Mouse (Mus musculus) thymus, adult 2 months (tissue): ENCODE data around the gene Mia2. TPM values are rescaled to one million over a fixed set of nuclear protein-coding genes. Genes with fewer than 3 reads are reported as not detected.
A peak's percentile ranks its signal among the peaks of the same experiment; 100 is the strongest.

Source experiments
- DNase-seq: peaks from one replicate; pipeline ENCODE4 v3.0.0; 2021
- H3K27ac ChIP-seq: fragments of 200-500 bp; 2 replicates; pipeline ENCODE4 v1.5.1; 2012; ENCODE audit warnings: low read length, control low read depth; ENCODE audit not compliant: control insufficient read depth, insufficient read depth
- H3K27me3 ChIP-seq: fragments of 200-500 bp; 2 replicates; pipeline ENCODE4 v1.6.1; 2012; ENCODE audit warnings: mild to moderate bottlenecking, low read length, moderate library complexity, mixed read lengths; ENCODE audit not compliant: control insufficient read depth, insufficient read depth
- H3K36me3 ChIP-seq: fragments of 200-500 bp; 2 replicates; pipeline ENCODE4 v1.6.1; 2012; ENCODE audit warnings: mild to moderate bottlenecking, low read length, moderate library complexity; ENCODE audit not compliant: control insufficient read depth, insufficient read depth
- H3K4me1 ChIP-seq: fragments of 200-500 bp; replicated peaks from 2 replicates; pipeline ENCODE4 v1.6.1; 2012; ENCODE audit warnings: low read length; ENCODE audit not compliant: control insufficient read depth, insufficient read depth
- H3K4me3 ChIP-seq: fragments of 200-500 bp; 2 replicates; pipeline ENCODE4 v1.5.1; 2012; ENCODE audit warnings: mild to moderate bottlenecking, low read length, control low read depth, moderate library complexity; ENCODE audit not compliant: control insufficient read depth, insufficient read depth
- CTCF ChIP-seq: fragments of 200-500 bp; IDR thresholded peaks from 2 replicates; pipeline ENCODE4 v1.5.1; 2012; ENCODE audit warnings: mild to moderate bottlenecking, control low read depth, low read length, moderate library complexity, borderline replicate concordance; ENCODE audit not compliant: control insufficient read depth, poor library complexity, insufficient read depth; ENCODE audit errors: extremely low read depth
- POLR2A ChIP-seq: fragments of 200-500 bp; IDR thresholded peaks from 2 replicates; pipeline ENCODE4 v1.6.1; 2012; ENCODE audit warnings: mild to moderate bottlenecking, low read length, control low read depth, moderate library complexity; ENCODE audit not compliant: control insufficient read depth, poor library complexity, insufficient read depth; ENCODE audit errors: extremely low read depth
- WGBS: fragments of 180-500 bp; shearing (Covaris S2); methylation state at CpG from one replicate; pipeline ENCODE4 v1.1.7; 2018; 5-methylcytosine and 5-hydroxymethylcytosine counted together
- polyA plus RNA-seq: library from polyadenylated mRNA; depleted of rRNA; stranded (reverse); fragments of >200 nt; gene quantifications from 2 replicates; pipeline ENCODE4 v1.2.3, GENCODE M21; 2012

Mia2 gene
- polyA plus RNA-seq, 1 experiment: 67.8 TPM

DNA sequence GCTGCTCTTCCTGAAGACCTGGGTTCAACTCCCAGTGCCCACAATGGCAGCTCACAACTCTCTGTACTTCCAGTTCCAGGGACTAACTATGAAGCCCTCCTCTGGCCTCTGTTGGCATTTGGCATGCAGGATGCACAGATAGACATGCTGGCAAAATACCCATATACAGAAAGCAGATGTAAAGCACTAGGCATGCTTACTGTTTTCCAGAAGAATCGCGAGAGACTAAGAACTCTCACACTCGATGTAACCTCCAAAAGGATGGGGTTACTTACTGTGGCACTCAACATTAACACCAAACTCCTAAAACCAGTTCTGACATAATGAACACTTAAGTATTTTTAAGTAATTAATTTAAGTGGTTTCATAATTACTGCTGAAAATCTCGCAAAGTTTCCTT is 35.3 kb upstream of the Mia2 start:
- Histone ChIP-seq H3K27me3 (no peaks in the 10 kb centered on the region), H3K27ac (no peak overlapping the region), H3K4me3 (peak overlapping the region; percentile 87; the same call in 1 of the 2 replicates), H3K4me1 (peaks cover 11% of the 10 kb centered on the region), H3K36me3 (no peaks in the 10 kb centered on the region)
- 36% methylated on average over 4 of the region's 4 CpGs for WGBS
- TF ChIP-seq CTCF (no peak), POLR2A (no peak)
- DNase-seq: no peak

DNA sequence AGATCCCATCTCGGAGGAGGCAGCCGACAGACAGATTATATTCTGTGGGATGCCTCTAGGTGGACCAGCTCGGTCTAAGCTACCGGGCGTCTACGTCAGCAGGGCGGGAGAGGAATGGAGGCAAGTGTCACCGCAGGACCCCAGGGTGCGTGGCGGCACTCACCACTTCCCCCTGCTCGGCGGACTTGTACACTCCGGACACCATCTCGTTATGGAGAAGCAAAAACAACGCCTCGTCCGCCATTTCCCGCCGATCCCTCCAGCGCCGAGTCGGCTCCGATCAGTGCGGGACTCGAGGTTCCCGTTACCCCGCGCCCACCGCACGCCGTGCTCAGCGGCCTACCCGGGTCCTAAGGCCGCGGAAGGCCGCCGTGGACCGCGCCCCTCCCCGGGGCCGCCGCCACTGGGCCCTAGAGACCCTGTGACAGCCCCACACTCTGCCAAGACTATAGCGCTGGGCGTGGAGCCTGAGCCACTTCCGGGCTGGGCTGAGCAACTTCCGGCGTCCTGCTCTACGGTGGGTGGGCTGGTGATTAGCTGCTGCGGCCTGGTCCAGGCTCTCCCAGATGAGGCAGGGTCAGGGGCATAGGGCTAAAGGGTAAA is 34.5 kb upstream of the Mia2 start, which contains the start of gene Trappc6b:
TSS of gene Trappc6b (minus strand) at position 480 of the 603 bp plus-strand sequence.
- Histone ChIP-seq H3K27ac (peak within 1 kb of the TSS; percentile 39), H3K4me1 (peaks cover 9% of the 10 kb centered on the region), H3K4me3 (peak within 1 kb of the TSS; percentile 87), H3K36me3 (no peaks in the 10 kb centered on the region), H3K27me3 (no peaks in the 10 kb centered on the region)
- peak; percentile 68 for DNase-seq
- under 1% methylated on average over 49 of the region's 49 CpGs for WGBS
- 0 out of 2 replicates have a peak, but pooled peaks have one; percentile 5 for TF ChIP-seq CTCF
- TF ChIP-seq POLR2A: peak; percentile 80

DNA sequence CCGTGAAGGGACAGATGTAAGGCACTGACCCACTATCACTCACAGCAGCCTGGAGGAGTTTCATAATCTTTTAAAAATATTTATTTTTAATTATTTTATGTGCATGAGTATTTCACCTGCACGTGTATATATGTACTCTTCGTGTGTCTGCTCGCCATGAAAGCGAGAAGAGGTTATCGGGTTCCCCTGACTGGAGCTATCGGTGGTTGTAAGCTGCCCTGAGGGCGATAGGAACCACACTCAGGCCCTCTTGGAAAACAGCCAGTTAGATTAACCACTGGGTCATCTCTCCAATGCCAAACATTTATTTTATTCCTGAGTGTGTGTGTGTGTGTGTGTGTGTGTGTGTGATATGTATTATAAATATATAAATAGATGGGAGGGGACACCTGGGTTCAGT is 30.8 kb upstream of the Mia2 start:
- Histone ChIP-seq H3K4me1 (peaks cover 2% of the 10 kb centered on the region), H3K36me3 (peaks cover 18% of the 10 kb centered on the region), H3K27ac (no peak overlapping the region), H3K4me3 (no peak overlapping the region), H3K27me3 (no peaks in the 10 kb centered on the region)
- no peak for DNase-seq
- TF ChIP-seq CTCF: no peak
- TF ChIP-seq POLR2A: no peak
- WGBS: 95% methylated on average over 8 of the region's 8 CpGs

DNA sequence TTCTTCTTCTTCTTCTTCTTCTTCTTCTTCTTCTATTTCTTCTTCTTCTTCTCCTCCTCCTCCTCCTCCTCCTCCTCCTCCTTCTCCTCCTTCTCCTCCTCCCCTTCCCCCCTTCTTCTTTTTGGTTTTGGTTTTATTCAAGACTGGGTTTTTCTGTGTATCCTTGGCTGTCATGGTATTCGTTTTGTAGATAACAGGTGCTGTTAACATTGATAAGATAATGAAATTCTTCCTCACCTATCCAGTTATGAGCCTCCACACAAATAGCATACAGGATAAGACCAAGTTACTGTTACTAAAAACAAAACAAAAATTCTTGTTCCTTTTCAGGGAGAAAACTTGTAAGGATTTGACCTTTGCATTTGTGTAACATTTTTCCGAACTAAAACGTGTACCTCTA is 29.8 kb upstream of the Mia2 start:
- Histone ChIP-seq H3K36me3 (peaks cover 27% of the 10 kb centered on the region), H3K27ac (no peak overlapping the region), H3K4me3 (no peak overlapping the region), H3K4me1 (no peaks in the 10 kb centered on the region), H3K27me3 (no peaks in the 10 kb centered on the region)
- no peak for DNase-seq
- TF ChIP-seq CTCF: no peak
- no peak for TF ChIP-seq POLR2A
- WGBS: 86% methylated on average over 3 of the region's 3 CpGs

DNA sequence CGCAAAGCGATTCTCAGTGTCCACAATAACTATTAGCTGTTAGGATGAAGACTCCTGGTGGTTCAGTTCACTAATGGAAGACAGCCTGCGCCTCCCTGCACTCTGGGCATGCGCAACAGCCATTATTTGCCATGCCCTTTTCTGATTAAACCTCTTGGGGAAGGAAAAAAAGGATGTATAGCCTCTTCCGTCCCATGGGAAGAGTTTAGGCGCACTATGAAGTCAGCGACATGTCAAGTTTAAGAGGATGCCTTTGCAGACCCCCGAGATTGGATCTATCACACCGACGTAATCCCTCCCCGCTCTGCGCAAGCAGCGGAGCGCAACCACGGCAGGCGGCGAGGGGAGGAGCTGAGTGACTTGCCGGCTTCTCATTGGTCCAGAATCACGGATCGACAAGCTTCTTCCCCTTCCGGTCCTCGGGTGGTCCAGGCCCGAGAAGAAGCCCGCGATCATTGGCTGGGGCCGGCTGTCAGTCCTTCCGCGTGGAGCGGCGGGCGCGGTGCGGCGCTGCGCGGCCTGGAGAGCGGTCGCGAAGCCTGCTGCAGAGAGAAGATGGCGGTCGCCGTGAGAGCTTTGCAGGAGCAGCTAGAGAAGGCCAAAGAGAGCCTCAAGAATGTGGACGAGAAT is 29.0 kb upstream of the Mia2 start, which contains the start of gene Pnn:
TSS of gene Pnn (plus strand) at position 437 of the 630 bp plus-strand sequence.
- TF ChIP-seq POLR2A: peak; percentile 94
- peak; percentile 64; the same call in 1 of the 2 replicates for TF ChIP-seq CTCF
- Histone ChIP-seq H3K36me3 (peaks cover 35% of the 10 kb centered on the region), H3K27me3 (no peaks in the 10 kb centered on the region), H3K4me1 (no peaks in the 10 kb centered on the region), H3K27ac (peak within 1 kb of the TSS; percentile 66), H3K4me3 (peak within 1 kb of the TSS; percentile 79)
- under 1% methylated on average over 43 of the region's 43 CpGs for WGBS
- DNase-seq: peak; percentile 96

DNA sequence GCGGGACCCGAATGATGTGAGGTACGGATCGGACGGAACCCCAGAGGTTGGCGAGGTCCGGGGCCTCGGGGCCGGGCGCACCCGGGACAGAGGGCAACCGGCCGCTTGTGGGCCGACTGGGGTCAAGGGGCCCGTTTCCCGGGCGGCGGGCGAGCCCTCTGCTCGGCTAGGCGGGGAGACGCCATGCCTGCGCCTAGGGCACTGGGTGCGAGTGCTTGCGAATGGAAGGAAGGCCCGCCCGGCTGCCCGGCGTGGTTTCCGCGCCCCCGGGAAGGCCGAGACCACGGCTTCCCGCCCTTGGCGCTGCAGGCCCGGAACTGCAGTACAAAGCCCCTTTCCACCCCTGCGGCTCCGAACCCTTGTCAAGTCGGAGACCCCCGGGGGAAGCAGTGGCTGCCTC is 28.5 kb upstream of the Mia2 start:
- Histone ChIP-seq H3K36me3 (peaks cover 41% of the 10 kb centered on the region), H3K4me1 (no peaks in the 10 kb centered on the region), H3K27ac (peak overlapping the region; percentile 33; the same call in 1 of the 2 replicates), H3K4me3 (peak overlapping the region; percentile 79), H3K27me3 (no peaks in the 10 kb centered on the region)
- TF ChIP-seq POLR2A: no peak
- WGBS: under 1% methylated on average over 41 of the region's 41 CpGs
- DNase-seq: peak; percentile 58
